Mouse (Mus musculus) adrenal gland, postnatal 4 days (tissue): ENCODE data around the gene Cog4. TPM values are rescaled to one million over a fixed set of nuclear protein-coding genes. Genes with fewer than 3 reads are reported as not detected.
"Not testable (repeated sequence)": the region's sequence is repeated elsewhere in the genome, so short reads cannot be mapped to it uniquely, and the experiment has no call there.

Source experiments
- DNase-seq, 2 experiments: peaks; one replicate each; pipeline ENCODE4 v3.0.0; 2021 to 2022; ENCODE audit warnings: low spot score in 2 of 2, mixed read lengths in 2 of 2
- total RNA-seq, 2 experiments: library from RNA; stranded (reverse); gene quantifications; 2 replicates each; pipeline ENCODE4 v1.2.3; 2021

Gene Cog4
- total RNA-seq, 2 experiments from 2014 or later: 59.7 to 64.1 TPM

GRCm38 (mm10) chr8:110888441-110888840, 42.0 kb downstream of the Cog4 start:
- DNase-seq: no peak

GRCm38 (mm10) chr8:110888860-110889259, 42.5 kb downstream of the Cog4 start:
- DNase-seq: no peak

- DNase-seq: no peak
Measured at GRCm38 (mm10) chr8:110889904-110890470, 43.6 kb downstream of the Cog4 start.

- no peak for DNase-seq
Measured at GRCm38 (mm10) chr8:110892040-110892439, 45.6 kb downstream of the Cog4 start.

- no peak for DNase-seq
Measured at GRCm38 (mm10) chr8:110892913-110893312, 46.5 kb downstream of the Cog4 start.

GRCm38 (mm10) chr8:110894851-110895250, 48.5 kb downstream of the Cog4 start:
- no peak for DNase-seq

GRCm38 (mm10) chr8:110895254-110895653, 48.9 kb downstream of the Cog4 start:
- DNase-seq: no peak

- DNase-seq: no peak
Measured at GRCm38 (mm10) chr8:110895812-110896211, 49.4 kb downstream of the Cog4 start.

GRCm38 (mm10) chr8:110897495-110897894, 51.1 kb downstream of the Cog4 start:
- DNase-seq: no peak

- DNase-seq: no peak
Measured at GRCm38 (mm10) chr8:110901056-110901455, 54.7 kb downstream of the Cog4 start.

- peak; percentile 42 to 60 for DNase-seq
Measured at GRCm38 (mm10) chr8:110901839-110902578, 55.6 kb downstream of the Cog4 start, which contains the start of gene Fuk. Gene Fuk, minus strand, starts transcription at chr8:110902488.

- no peak for DNase-seq
Measured at GRCm38 (mm10) chr8:110902579-110902965, 56.2 kb downstream of the Cog4 start.

- DNase-seq: no peak
Measured at GRCm38 (mm10) chr8:110905404-110905803, 59.0 kb downstream of the Cog4 start.

GRCm38 (mm10) chr8:110906682-110907081, 60.3 kb downstream of the Cog4 start:
- DNase-seq: no peak

GRCm38 (mm10) chr8:110909850-110910249, 63.5 kb downstream of the Cog4 start:
- not testable (repeated sequence) for DNase-seq

GRCm38 (mm10) chr8:110911576-110912570, 65.5 kb downstream of the Cog4 start:
- no peak for DNase-seq

GRCm38 (mm10) chr8:110917415-110917814, 71.0 kb downstream of the Cog4 start:
- DNase-seq: peak in 1 of 2 experiments; percentile 22

- DNase-seq: no peak
Measured at GRCm38 (mm10) chr8:110918027-110918426, 71.6 kb downstream of the Cog4 start.

- no peak for DNase-seq
Measured at GRCm38 (mm10) chr8:110918460-110918859, 72.1 kb downstream of the Cog4 start.

- peak; percentile 41 to 72 for DNase-seq
Measured at GRCm38 (mm10) chr8:110919341-110920031, 73.1 kb downstream of the Cog4 start, which contains the start of gene St3gal2. Gene St3gal2, plus strand, starts transcription at chr8:110919922.
